Mouse (Mus musculus) gastrocnemius, adult 8-10 months (tissue): ENCODE measurements around the gene Ifitm1. TPM values are rescaled to one million over a fixed set of nuclear protein-coding genes. Genes with fewer than 3 reads are reported as not detected.

Source experiments
- DNase-seq, 2 experiments: peaks; one replicate each; pipeline ENCODE4 v3.0.0; 2022; ENCODE audit warnings: low spot score in 2 of 2
- total RNA-seq, 4 experiments: library from RNA; stranded (reverse); gene quantifications; 2 replicates each; pipeline ENCODE4 v1.2.4; 2022

The Ifitm1 gene
- total RNA-seq: under 1 TPM; 0.34 to 0.99 (median 0.77) TPM

GRCm38 (mm10) chr7:140966921-140967320, at the start of gene Ifitm1:
Gene Ifitm1 (plus strand): TSS chr7:140967221.
- no peak for DNase-seq

GRCm38 (mm10) chr7:140919911-140920310, 47.1 kb upstream of the Ifitm1 start:
- DNase-seq: no peak

- no peak for DNase-seq
Measured at GRCm38 (mm10) chr7:140920418-140921029, 46.5 kb upstream of the Ifitm1 start, which contains the start of gene Nlrp6. Gene Nlrp6 (plus strand): TSS chr7:140920902.

GRCm38 (mm10) chr7:140921225-140921975, 45.6 kb upstream of the Ifitm1 start:
- no peak for DNase-seq

- DNase-seq: no peak
Measured at GRCm38 (mm10) chr7:140922398-140923069, 44.5 kb upstream of the Ifitm1 start.

- no peak for DNase-seq
Measured at GRCm38 (mm10) chr7:140923070-140923775, 43.8 kb upstream of the Ifitm1 start.

GRCm38 (mm10) chr7:140927181-140927580, 39.8 kb upstream of the Ifitm1 start:
- DNase-seq: no peak

GRCm38 (mm10) chr7:140938436-140938835, 28.6 kb upstream of the Ifitm1 start:
- DNase-seq: no peak

- no peak for DNase-seq
Measured at GRCm38 (mm10) chr7:140938896-140939295, 28.1 kb upstream of the Ifitm1 start.

GRCm38 (mm10) chr7:140939669-140940171, 27.3 kb upstream of the Ifitm1 start:
- DNase-seq: peak in 1 of 2 experiments; percentile 52

GRCm38 (mm10) chr7:140941222-140942051, 25.6 kb upstream of the Ifitm1 start, which contains the start of gene Pgghg:
Gene Pgghg (plus strand): TSS chr7:140941391.
- peak; percentile 71 to 77 for DNase-seq

- no peak for DNase-seq
Measured at GRCm38 (mm10) chr7:140942341-140942740, 24.7 kb upstream of the Ifitm1 start.

GRCm38 (mm10) chr7:140942811-140943210, 24.2 kb upstream of the Ifitm1 start:
- no peak for DNase-seq

GRCm38 (mm10) chr7:140943356-140943755, 23.7 kb upstream of the Ifitm1 start:
- DNase-seq: no peak

GRCm38 (mm10) chr7:140944236-140944635, 22.8 kb upstream of the Ifitm1 start:
- no peak for DNase-seq

GRCm38 (mm10) chr7:140945247-140945646, 21.8 kb upstream of the Ifitm1 start:
- DNase-seq: no peak

- no peak for DNase-seq
Measured at GRCm38 (mm10) chr7:140946311-140946710, 20.7 kb upstream of the Ifitm1 start.

GRCm38 (mm10) chr7:140946980-140947379, 20.0 kb upstream of the Ifitm1 start:
- no peak for DNase-seq

GRCm38 (mm10) chr7:140948161-140948560, 18.9 kb upstream of the Ifitm1 start:
- DNase-seq: no peak

- no peak for DNase-seq
Measured at GRCm38 (mm10) chr7:140949255-140949654, 17.8 kb upstream of the Ifitm1 start.
